Mouse (Mus musculus): ENCODE measurements around the gene Scp2. TPM values are rescaled to one million over a fixed set of nuclear protein-coding genes. Genes with fewer than 3 reads are reported as not detected.

Scp2 gene
- total RNA-seq (2023), result 100 to 1,000 TPM; 109 to 128 TPM

GRCm38 (mm10) chr4:108144880-108145279 is at the start of gene Scp2:
Gene Scp2 (minus strand): TSS chr4:108144998.

DNA sequence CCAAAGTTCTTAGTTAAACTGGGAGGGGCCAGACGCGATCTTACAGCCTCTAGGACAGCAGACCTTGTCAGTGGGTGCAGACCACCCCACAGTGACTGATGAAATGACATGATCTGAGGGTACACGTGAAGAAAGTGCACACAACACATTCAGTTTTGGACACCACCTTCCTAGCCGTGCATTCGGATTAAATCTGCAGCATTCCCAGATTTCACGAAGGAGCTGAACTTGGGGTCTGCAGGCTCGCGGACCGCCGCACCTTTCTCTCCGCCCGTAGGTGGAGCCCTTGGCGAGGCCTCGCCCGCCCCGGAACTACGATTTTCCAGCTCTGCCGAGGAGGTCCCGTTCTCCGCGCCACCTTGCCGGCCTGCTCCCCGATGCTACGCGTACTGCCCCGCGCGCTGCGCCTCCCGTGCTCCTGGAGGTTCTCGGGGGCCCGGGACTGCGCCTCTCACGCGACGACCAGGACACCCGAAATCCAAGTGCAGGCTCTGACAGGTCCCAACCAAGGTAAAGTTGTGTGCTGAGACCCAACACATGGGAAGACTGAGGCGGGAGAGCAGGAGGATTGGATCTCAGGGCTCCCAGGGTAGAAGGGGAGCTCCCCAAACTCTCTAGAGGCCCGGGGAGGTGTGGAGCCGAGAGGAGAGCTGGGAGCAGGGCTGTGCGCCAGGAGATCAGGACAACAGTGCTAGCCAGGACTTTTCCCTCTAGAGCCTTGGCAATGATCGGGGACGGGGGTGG is 20.5 kb upstream of the Scp2 start, which contains the start of gene Echdc2:
Echdc2 (plus strand) TSS at position 286 of the 744 bp plus-strand sequence.

GRCm38 (mm10) chr4:108096345-108096744 is 48.5 kb downstream of the Scp2 start, which contains the start of gene Podn:
Gene Podn (minus strand): TSS chr4:108096445.

Other genes starting within 250 kb of the Scp2 start
- 10 to 100 TPM; 10.5 to 10.8 TPM for gene Cpt2, start 221.4 kb downstream of the Scp2 start, total RNA-seq (2023)
- not detected for gene Slc1a7, start 176.7 kb downstream of the Scp2 start, total RNA-seq (2023)
- gene Podn, start 48.6 kb downstream of the Scp2 start, total RNA-seq (2023), result 1 to 10 TPM in 1 of 2 experiments, under 1 TPM in 1; 0.80 to 3.6 TPM
- gene Echdc2, start 20.4 kb upstream of the Scp2 start, total RNA-seq (2023), result 1 to 10 TPM in 1 of 2 experiments, under 1 TPM in 1; 0.74 to 1.1 TPM
- under 1 TPM in 1 of 2 experiments, not detected in 1; 0.47 TPM for gene Zyg11a, start 73.0 kb upstream of the Scp2 start, total RNA-seq (2023)
- gene Zyg11b, start 156.1 kb upstream of the Scp2 start, total RNA-seq (2023), result 10 to 100 TPM; 41.3 to 43.7 TPM
- 10 to 100 TPM; 20.5 to 21.4 TPM for gene Coa7, start 183.1 kb upstream of the Scp2 start, total RNA-seq (2023)
- not detected for gene Shisal2a, start 238.4 kb upstream of the Scp2 start, total RNA-seq (2023)